Mouse (Mus musculus) right cerebral cortex, postnatal 14 days (tissue): ENCODE measurements around the gene Nucb1.
"Not testable (repeated sequence)": the region's sequence is repeated elsewhere in the genome, so short reads cannot be mapped to it uniquely, and the experiment has no call there.

Experiments
- DNase-seq: peaks from one replicate; pipeline ENCODE4 v3.0.0; 2022

The Nucb1 gene

GRCm38 (mm10) chr7:45488293-45489204, 21.7 kb downstream of the Nucb1 start, which contains the start of gene Dhdh:
Gene Dhdh, minus strand, starts transcription at chr7:45488805.
- peak; percentile 48 for DNase-seq

DNA sequence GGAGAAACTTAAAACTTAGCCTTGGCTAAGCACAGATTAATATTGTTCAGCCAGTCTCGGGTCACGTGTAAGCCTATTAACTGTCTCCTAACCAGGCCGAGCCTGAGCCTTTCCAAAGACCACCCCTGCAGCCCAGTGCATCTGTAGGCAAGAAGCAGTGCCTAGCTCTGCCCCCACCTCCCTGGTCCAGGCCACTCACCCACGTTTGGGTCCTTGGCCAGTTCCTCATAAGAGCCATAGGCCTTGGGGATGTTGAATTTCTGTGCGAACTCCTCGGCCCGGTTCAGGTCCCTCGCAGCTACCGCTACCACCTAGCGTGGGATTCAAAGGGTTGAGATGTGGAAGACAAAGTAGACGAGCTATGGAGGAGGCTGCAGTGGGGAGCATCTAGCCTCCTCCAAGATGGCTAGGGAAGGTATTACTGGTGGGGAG, 22.3 kb downstream of the Nucb1 start:
- no peak for DNase-seq

GRCm38 (mm10) chr7:45486761-45487415, 23.3 kb downstream of the Nucb1 start, which contains the start of gene Gm45808:
Gene Gm45808, minus strand, starts transcription at chr7:45486811.
- no peak for DNase-seq

- DNase-seq: no peak
Measured at GRCm38 (mm10) chr7:45486158-45486557, 24.0 kb downstream of the Nucb1 start.

- DNase-seq: not testable (repeated sequence)
Measured at GRCm38 (mm10) chr7:45484985-45485384, 25.2 kb downstream of the Nucb1 start.

DNA sequence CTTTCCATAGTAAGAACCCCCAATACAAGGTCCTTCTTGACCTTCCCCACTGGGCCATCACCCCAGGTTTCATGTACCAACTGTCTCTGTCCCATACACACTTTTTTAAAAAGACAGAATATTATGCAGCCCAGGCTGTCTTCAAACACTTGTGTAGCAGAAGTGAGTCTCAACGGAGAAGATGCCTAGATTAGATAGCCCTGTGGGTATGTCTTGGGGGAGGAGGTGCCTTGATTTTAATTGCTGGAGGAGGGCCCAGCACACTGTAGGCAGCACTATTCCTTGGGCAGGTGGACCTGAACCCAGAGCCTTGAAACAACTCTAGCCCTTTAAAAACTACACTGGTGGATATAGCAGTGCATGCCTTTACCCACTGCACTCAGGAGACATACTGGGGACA, 28.0 kb downstream of the Nucb1 start:
- DNase-seq: no peak

- peak; percentile 53 for DNase-seq
Measured at GRCm38 (mm10) chr7:45481374-45481927, 28.8 kb downstream of the Nucb1 start, which contains the start of gene Tulp2. Gene Tulp2, plus strand, starts transcription at chr7:45481877.

- not testable (repeated sequence) for DNase-seq
Measured at GRCm38 (mm10) chr7:45480310-45480709, 29.9 kb downstream of the Nucb1 start.

GRCm38 (mm10) chr7:45478774-45479173, 31.4 kb downstream of the Nucb1 start:
- no peak for DNase-seq

DNA sequence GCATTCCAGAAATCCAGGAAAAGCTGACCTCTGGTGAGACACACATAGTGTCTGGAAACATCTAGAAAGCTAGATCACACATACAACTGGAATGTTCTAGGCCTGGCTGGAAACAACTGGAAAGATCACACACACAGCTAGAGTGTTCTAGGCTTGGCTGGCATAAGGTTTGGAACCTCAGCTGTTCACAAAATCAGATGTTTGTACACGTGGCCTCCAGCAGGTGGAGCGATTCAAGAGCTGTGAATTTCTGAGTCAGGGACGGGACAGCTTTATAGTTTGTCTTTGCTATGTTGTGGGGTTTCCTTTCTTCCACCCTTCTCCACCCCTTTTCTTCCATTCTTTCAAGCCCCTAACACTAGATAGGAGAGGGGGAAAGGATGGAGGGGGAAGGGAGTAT, 33.2 kb downstream of the Nucb1 start:
- DNase-seq: peak; percentile 58

- DNase-seq: no peak
Measured at GRCm38 (mm10) chr7:45476453-45476852, 33.8 kb downstream of the Nucb1 start.

- no peak for DNase-seq
Measured at GRCm38 (mm10) chr7:45475291-45475969, 34.8 kb downstream of the Nucb1 start.

GRCm38 (mm10) chr7:45470869-45471268, 39.3 kb downstream of the Nucb1 start:
- DNase-seq: peak; percentile 85

GRCm38 (mm10) chr7:45467090-45467670, 43.0 kb downstream of the Nucb1 start:
- no peak for DNase-seq

- DNase-seq: peak; percentile 97
Measured at GRCm38 (mm10) chr7:45466283-45467089, 43.7 kb downstream of the Nucb1 start, which contains the start of gene Bax. Gene Bax, minus strand, starts transcription at chr7:45466898.

- DNase-seq: no peak
Measured at GRCm38 (mm10) chr7:45465549-45465948, 44.7 kb downstream of the Nucb1 start.

GRCm38 (mm10) chr7:45465112-45465511, 45.1 kb downstream of the Nucb1 start:
- DNase-seq: no peak

DNA sequence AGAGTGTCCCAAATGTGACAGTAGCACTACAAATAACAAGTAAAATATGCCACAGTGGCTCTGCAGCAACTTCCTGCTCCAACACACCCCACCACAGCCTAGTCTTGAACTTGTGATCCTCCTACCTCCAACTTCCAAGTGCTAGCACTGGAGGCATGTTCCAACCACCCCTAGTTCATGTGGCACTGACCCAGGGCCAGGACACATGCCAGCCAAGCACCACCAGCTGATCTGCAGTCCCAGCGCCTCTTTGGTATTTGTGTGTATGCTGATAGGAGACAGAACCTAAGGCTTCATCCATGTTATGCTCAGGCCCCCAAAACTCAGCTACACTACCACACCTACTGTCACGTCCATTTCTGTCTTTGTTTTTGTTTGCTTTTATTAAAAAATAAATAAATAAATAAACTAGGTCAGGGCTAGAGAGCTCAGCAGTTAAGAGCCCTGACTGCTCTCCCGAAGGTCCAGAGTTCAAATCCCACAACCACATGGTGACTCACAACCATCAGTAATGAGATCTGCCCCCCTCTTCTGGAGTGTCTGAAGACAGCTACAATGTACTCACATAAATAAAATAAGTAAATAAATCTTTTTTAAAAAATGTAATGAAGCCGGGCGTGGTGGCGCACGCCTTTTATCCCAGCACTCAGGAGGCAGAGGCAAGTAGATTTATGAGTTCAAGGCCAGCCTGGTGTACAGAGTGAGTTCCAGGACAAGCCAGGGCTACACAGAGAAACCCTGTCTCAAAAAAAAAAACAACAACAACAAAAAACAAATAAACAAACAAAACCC, 46.0 kb downstream of the Nucb1 start:
- DNase-seq: no peak

- not testable (repeated sequence) for DNase-seq
Measured at GRCm38 (mm10) chr7:45462868-45463267, 47.3 kb downstream of the Nucb1 start.

GRCm38 (mm10) chr7:45462325-45462724, 47.9 kb downstream of the Nucb1 start:
- no peak for DNase-seq

DNA sequence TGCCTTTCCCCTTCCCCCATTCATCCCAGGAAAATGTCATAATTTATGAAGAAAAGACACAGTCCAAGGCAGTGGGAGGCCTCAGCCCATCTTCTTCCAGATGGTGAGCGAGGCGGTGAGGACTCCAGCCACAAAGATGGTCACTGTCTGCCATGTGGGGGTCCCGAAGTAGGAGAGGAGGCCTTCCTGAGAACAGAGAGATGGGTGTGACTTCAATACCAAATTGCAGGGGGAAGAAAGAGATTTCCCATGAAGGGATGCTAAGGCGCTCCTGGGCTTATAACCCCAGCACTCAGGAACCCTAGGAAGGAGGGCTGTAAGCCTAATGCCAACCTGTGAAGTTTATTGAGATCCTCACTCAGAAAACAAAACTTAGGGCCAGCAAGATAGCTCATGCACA, 48.4 kb downstream of the Nucb1 start:
- DNase-seq: no peak
